11 mouse cellular contexts compared by ENCODE assay signal in the genomic region with DNA sequence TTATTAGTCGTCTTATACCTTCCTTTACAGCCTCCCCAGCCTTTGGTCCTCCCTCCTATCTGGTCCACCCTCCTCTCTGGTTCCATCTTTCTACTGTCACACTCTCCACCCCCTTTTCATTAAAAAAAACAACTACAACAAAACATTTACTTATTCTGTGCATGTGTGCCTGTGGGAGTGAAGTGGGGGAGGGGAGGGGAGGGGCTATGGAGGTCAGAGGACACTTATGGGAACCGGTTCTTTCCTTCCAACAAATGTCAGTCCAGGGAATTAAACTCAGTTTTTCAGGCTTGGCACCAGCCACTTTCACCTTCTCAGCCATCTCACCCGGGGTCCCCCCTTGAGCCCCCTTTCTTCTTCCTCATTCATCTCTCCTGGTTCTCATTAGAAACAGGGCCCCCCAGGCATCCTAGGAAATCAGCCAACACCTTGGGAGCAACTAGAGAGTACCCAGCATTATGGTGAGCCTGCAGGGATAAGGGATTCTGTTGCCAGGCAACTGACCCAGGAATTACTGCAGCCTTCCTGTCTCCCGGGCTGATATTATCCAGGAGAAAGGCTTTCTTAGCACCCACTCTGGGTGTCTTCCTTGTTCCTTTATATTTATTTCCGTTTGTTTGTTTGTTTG. TPM values are rescaled to one million over a fixed set of nuclear protein-coding genes. Genes with fewer than 3 reads are reported as not detected.
DNase-seq lines count a peak whose midpoint lies in the region; ATAC-seq lines count a peak whose summit lies in the region.
"Had no signal": no experiment of that assay in that cellular context is flagged by ENCODE, and none has a peak within 500 bp of the region (broad histone marks: within the 10 kb centered on the region; RNA-seq: fewer than 3 reads in every experiment).

No protein-coding gene starts in this region.

- H3K4me2 ChIP-seq in liver, embryonic 12.5 days = no peak overlapping the region

- DNase-seq in brain, adult 2 months (ENCODE audit: low read depth, low spot score) = peak; percentile 63
- DNase-seq in embryonic facial prominence, embryonic 10.5 days (ENCODE audit: low spot score) = peak; percentile 44
- peak; percentile 19 for DNase-seq in forelimb bud, embryonic 11.5 days (ENCODE audit: low read depth, low spot score)
- DNase-seq in mesoderm, embryonic 11.5 days (ENCODE audit: low read depth, low spot score) = peak; percentile 28
- DNase-seq in lung, postnatal 4 days = no peak
- no peak for DNase-seq in kidney, adult 9 months
- DNase-seq in heart, embryonic 10.5 days (ENCODE audit: low spot score) = no peak
- DNase-seq: liver, postnatal 0 days; right cerebral cortex, postnatal 14 days had no signal

- 7% methylated on average over 5 of the region's 5 CpGs for WGBS in embryonic facial prominence, embryonic 10.5 days
- 20% methylated on average over 5 of the region's 5 CpGs for WGBS in heart, embryonic 10.5 days
- WGBS in liver, embryonic 12.5 days (ENCODE audit: insufficient replicate concordance) = 40% methylated on average over 5 of the region's 5 CpGs

- no peaks in the 10 kb centered on the region for H3K9me3 ChIP-seq in embryonic facial prominence, embryonic 10.5 days
- H3K9me3 ChIP-seq in heart, embryonic 10.5 days = no peaks in the 10 kb centered on the region
- H3K9me3 ChIP-seq in liver, embryonic 12.5 days (replicated peaks) = no peaks in the 10 kb centered on the region

- peak overlapping the region; percentile 48; the same call in 1 of the 2 replicates for H3K27ac ChIP-seq in embryonic facial prominence, embryonic 10.5 days (replicated peaks)
- no peak overlapping the region for H3K27ac ChIP-seq in heart, embryonic 10.5 days
- H3K27ac ChIP-seq in liver, embryonic 12.5 days = no peak overlapping the region

- H3K36me3 ChIP-seq in embryonic facial prominence, embryonic 10.5 days (replicated peaks) = no peaks in the 10 kb centered on the region
- no peaks in the 10 kb centered on the region for H3K36me3 ChIP-seq in heart, embryonic 10.5 days
- H3K36me3 ChIP-seq in liver, embryonic 12.5 days = no peaks in the 10 kb centered on the region

- H3K4me1 ChIP-seq in embryonic facial prominence, embryonic 10.5 days = peaks cover 30% of the 10 kb centered on the region
- H3K4me1 ChIP-seq in heart, embryonic 10.5 days = peaks cover 22% of the 10 kb centered on the region
- peaks cover 27% of the 10 kb centered on the region for H3K4me1 ChIP-seq in liver, embryonic 12.5 days

- H3K4me3 ChIP-seq in embryonic facial prominence, embryonic 10.5 days = no peak overlapping the region
- H3K4me3 ChIP-seq in heart, embryonic 10.5 days = no peak overlapping the region
- no peak overlapping the region for H3K4me3 ChIP-seq in liver, embryonic 12.5 days

- ATAC-seq in liver, embryonic 12.5 days = no peak
- ATAC-seq: intestine, embryonic 16.5 days; liver, postnatal 0 days had no signal

- H3K9ac ChIP-seq in liver, embryonic 12.5 days = no peak overlapping the region
- H3K9ac ChIP-seq: liver, postnatal 0 days had no signal

- H3K27me3 ChIP-seq in embryonic facial prominence, embryonic 10.5 days (replicated peaks; ENCODE audit: low read depth, poor library complexity, severe bottlenecking) = peaks cover 21% of the 10 kb centered on the region
- peaks cover 19% of the 10 kb centered on the region; the same call in 1 of the 2 replicates for H3K27me3 ChIP-seq in heart, embryonic 10.5 days (ENCODE audit: insufficient read depth, poor library complexity, severe bottlenecking)
- peaks cover 16% of the 10 kb centered on the region for H3K27me3 ChIP-seq in liver, embryonic 12.5 days (replicated peaks)

RNA-seq across cellular contexts. Expression of a gene that starts 3.4 kb away (rescaled TPM):
- 0.09 TPM in 1 of 2 replicates, not detected in the other for polyA plus RNA-seq in embryonic facial prominence, embryonic 10.5 days (2016; fragmentation: Nextera tagmentation; extraction: Ambion mirVana)
- not detected in 2 replicates for polyA plus RNA-seq in heart, embryonic 10.5 days (2016; fragmentation: Nextera tagmentation; extraction: Ambion mirVana)
- polyA plus RNA-seq in liver, embryonic 12.5 days (2016; fragmentation: Nextera tagmentation; extraction: Ambion mirVana) = 0.15 and 0.17 TPM in 2 replicates
- polyA plus RNA-seq: liver, postnatal 0 days had no signal

RNA-seq across cellular contexts. Expression of a gene that starts 13.8 kb away (rescaled TPM):
- polyA plus RNA-seq in embryonic facial prominence, embryonic 10.5 days (2016; fragmentation: Nextera tagmentation; extraction: Ambion mirVana) = 1.9 and 2.4 TPM in 2 replicates
- 3.1 and 4.7 TPM in 2 replicates for polyA plus RNA-seq in heart, embryonic 10.5 days (2016; fragmentation: Nextera tagmentation; extraction: Ambion mirVana)
- polyA plus RNA-seq in liver, embryonic 12.5 days (2016; fragmentation: Nextera tagmentation; extraction: Ambion mirVana) = 3.6 and 4.0 TPM in 2 replicates

RNA-seq across cellular contexts. Expression of a gene that starts 14.1 kb away (rescaled TPM):
- polyA plus RNA-seq in embryonic facial prominence, embryonic 10.5 days (2016; fragmentation: Nextera tagmentation; extraction: Ambion mirVana) = not detected in 2 replicates
- polyA plus RNA-seq in heart, embryonic 10.5 days (2016; fragmentation: Nextera tagmentation; extraction: Ambion mirVana) = not detected in 2 replicates
- not detected in 2 replicates for polyA plus RNA-seq in liver, embryonic 12.5 days (2016; fragmentation: Nextera tagmentation; extraction: Ambion mirVana)
- polyA plus RNA-seq: intestine, embryonic 16.5 days; liver, postnatal 0 days had no signal

RNA-seq across cellular contexts. Expression of a gene that starts 20.8 kb away (rescaled TPM):
- polyA plus RNA-seq in embryonic facial prominence, embryonic 10.5 days (2016; fragmentation: Nextera tagmentation; extraction: Ambion mirVana) = 25.4 and 25.5 TPM in 2 replicates
- 16.2 and 16.3 TPM in 2 replicates for polyA plus RNA-seq in heart, embryonic 10.5 days (2016; fragmentation: Nextera tagmentation; extraction: Ambion mirVana)
- polyA plus RNA-seq in liver, embryonic 12.5 days (2016; fragmentation: Nextera tagmentation; extraction: Ambion mirVana) = 9.5 and 10.0 TPM in 2 replicates

RNA-seq across cellular contexts. Expression of a gene that starts 33.8 kb away (rescaled TPM):
- polyA plus RNA-seq in embryonic facial prominence, embryonic 10.5 days (2016; fragmentation: Nextera tagmentation; extraction: Ambion mirVana) = 2.6 and 3.1 TPM in 2 replicates
- polyA plus RNA-seq in heart, embryonic 10.5 days (2016; fragmentation: Nextera tagmentation; extraction: Ambion mirVana) = 3.4 and 3.9 TPM in 2 replicates
- polyA plus RNA-seq in liver, embryonic 12.5 days (2016; fragmentation: Nextera tagmentation; extraction: Ambion mirVana) = 20.1 and 21.7 TPM in 2 replicates

Comparison
In these comparisons a context has a peak if more than half of its experiments do, and no peak if none do; other contexts are left out.
1. DNase-seq: peak in brain, adult 2 months (single experiment), embryonic facial prominence, embryonic 10.5 days (single experiment), forelimb bud, embryonic 11.5 days (single experiment) and mesoderm, embryonic 11.5 days (single experiment); none in lung, postnatal 4 days (0 of 2), kidney, adult 9 months (single experiment) and heart, embryonic 10.5 days (single experiment).